Mouse (Mus musculus) heart, adult 8-10 months (tissue): ENCODE measurements around the gene Zeb2. TPM values are rescaled to one million over a fixed set of nuclear protein-coding genes. Genes with fewer than 3 reads are reported as not detected.

Source experiments
- DNase-seq: peaks from one replicate; pipeline ENCODE4 v3.0.0; 2022; ENCODE audit warnings: low spot score
- total RNA-seq, 4 experiments: library from RNA; stranded (reverse); gene quantifications; 2 replicates each; pipeline ENCODE4 v1.2.4; 2022

Zeb2 gene
- total RNA-seq: 10 to 100 TPM; 41.1 to 54.9 (median 50.8) TPM

DNA sequence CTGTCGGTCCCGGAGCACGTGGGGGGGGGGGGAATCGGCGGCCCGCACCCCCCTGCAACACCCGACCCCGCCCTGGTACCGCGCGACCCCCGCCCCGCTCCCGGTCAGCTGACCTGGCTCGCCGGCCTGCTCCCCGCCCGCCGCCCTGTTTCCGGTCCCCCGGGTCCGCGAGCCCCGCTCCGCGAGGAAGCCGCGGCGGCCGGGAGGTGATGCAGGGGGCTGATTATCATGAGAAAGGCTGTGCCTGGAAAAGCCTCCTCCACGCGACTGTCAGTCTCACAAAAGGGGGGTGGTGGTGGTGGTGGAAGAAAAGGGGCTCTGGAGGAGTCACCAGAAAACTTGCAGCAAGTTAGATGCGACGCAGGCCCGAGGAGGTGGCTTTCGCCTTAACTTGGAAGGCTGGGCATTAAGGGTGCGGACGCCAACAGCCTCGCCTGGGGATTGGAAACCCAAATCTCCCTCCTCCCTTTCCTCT lies at the start of gene Zeb2:
TSS of gene Zeb2 (minus strand) at position 309 of the 475 bp plus-strand sequence.
- DNase-seq: no peak

DNA sequence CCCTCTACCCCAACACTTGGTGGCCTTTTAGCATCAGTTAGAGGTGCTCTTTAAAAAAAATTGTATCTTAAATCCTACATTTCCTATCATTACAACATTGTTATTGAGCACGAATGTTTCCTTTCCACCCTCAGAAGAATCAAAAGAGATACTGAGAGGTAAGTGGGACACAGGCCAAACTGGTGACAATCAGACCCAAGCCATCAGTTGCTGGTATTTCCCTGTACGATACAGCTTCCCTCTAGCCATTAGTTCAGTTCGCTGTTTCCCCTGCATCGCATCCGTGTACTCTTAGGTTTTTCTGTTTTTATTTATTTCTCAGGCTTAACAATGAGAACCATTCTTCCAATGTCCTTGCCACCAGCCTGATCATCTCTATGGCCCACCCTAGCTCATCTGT lies 41.6 kb upstream of the Zeb2 start:
- no peak for DNase-seq

GRCm38 (mm10) chr2:45158351-45158782 lies 41.2 kb upstream of the Zeb2 start:
- no peak for DNase-seq

DNA sequence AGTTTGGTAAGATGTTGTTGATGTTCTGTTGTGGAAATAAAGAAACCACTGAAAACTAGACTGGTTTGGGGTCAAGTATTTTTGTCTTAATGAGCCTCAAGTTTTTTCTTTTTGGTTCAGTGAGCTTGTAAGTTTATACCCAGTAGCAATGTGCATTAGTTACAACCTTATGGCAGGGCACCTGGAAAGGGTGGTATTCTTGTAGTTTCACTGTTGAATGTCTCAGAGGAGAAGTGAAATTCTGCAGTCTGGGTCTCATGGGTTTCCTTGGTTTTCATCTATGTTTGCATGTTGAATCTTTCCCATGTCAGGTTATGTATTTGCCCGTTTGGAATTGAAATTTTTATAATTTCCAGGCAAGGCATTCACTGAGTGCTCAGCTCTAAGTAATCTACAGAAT lies 36.1 kb upstream of the Zeb2 start:
- DNase-seq: no peak

DNA sequence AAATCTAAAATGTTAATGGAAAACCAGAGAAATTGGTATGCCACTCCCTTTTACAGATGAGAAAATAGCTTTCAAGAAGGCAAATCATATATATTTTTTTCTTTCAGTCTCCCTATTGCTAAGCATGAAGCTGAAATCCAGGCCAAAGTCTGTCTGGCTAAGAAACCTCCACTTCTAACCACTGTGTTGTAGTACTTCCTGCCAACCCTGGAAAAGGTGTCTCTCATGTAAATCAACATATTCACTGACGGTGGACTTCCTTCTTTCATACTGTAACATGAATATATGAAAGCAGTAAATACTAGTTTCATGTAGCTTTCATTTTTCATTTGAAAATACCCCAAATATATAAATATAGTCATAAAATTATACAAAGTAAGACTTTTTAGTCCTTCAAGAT lies 26.0 kb upstream of the Zeb2 start:
- no peak for DNase-seq

- DNase-seq: no peak
These were observed 21.7 kb upstream of the Zeb2 start for GRCm38 (mm10) chr2:45138906-45139305.

DNA sequence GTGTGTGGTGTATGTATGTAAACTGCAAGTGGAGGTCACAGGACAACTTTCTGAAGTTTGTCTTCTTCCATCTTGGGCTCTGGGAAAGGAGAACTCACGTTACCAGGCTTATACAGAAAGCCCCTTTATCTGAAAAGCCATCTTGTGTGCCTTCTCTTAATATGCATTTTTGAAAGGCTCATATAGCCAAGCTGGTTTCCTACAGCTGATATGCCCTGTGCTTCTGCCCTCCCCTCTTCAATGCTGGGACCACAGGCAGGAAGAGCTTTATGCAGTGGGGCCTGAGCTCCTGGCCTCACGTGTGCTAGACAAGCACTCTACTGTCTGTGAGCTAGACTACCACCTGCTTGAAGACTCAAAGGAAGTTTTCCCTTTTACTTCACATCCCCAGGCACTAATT lies 19.6 kb upstream of the Zeb2 start:
- DNase-seq: no peak

DNA sequence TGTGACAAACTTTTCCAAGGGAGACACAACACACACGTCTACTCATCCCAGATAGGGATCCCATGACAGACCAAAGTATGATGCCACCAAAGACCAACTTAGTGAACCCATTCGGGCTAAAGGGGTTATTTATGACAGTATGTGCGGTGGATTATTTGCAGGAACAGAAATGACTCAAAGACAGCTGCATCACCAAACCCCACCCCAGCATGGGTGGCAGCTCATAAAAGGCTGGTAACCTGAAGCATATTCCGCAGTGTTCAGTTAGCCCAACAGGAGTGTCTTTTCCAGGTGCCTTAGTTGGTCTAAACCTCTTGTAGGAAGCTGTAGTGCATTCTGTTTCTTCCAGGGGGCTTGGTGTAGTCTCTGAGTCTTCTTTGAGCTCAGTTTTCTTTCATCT lies 16.0 kb upstream of the Zeb2 start:
- DNase-seq: no peak

DNA sequence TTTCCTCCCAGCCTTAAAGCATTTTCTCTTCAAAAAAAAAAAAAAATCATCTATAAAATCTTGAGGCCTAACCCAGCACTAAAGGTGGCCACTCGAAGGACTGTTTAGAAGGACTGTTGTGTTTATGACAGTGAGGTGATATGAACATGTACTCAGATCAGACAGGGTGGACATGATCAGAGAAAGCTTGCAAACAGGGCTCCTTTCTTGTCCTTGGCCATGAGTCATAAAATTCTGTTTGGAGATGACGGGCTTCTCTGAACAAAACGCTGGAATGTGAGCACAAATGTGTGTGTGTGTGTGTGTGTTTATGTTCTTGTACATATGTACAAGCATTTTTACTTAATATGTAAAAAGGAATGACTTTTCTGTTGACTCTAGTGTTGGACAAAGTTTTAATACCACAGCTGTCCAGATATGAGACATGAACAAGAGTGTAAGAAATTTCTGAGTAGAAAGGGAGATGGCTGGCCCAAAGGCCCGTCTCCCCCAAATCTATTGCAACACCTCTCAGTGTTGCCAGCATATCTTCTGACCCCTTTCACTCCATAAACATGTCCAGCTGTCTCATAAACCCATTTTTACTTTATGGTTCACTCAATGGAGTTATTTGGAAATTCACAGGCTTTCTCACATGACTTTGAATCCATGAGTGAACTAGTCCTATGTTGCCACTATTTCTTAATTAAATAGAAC lies 13.4 kb upstream of the Zeb2 start:
- no peak for DNase-seq

GRCm38 (mm10) chr2:45129556-45129955 lies 12.4 kb upstream of the Zeb2 start:
- no peak for DNase-seq

GRCm38 (mm10) chr2:45128696-45129095 lies 11.5 kb upstream of the Zeb2 start:
- no peak for DNase-seq

DNA sequence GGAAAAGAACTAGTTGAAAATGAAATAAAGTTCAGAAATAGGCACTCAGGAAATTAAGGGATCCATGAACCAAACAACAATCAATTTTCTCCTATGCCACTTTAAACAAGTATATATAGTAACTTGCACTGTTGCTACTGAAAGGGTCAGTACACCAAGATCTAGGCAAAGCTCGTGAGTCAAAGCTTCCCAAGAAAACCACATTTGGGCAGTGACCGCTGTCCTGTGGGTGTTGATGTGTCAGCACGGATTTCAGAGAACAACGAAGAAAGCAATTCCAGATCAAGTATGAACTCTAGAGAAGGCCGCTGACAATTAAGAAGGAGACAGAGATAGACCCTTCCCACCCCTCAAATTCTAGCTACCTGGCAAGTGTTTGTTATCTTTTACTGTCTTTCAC lies 9.2 kb upstream of the Zeb2 start:
- DNase-seq: peak; percentile 6

DNA sequence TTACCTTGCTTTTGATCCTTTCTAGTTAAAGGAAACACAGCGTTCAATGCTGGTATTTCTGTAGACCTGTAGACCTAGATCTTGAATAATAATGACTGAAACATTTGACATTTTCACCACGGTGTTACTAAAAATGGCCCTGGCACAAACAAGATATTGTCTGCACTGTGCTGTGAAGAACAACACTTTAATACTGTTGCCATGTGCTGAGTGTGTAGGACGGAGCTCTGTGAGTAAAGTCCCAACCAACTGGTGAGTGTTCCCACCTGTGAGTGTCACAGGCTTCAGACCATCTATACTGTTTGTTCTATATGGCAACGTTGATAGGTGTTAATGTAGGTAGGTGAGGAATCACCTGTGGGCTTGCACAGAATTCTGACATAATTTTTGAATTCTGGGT lies 8.0 kb upstream of the Zeb2 start:
- DNase-seq: no peak

- DNase-seq: no peak
These were observed 6.3 kb upstream of the Zeb2 start for GRCm38 (mm10) chr2:45123490-45123889.

DNA sequence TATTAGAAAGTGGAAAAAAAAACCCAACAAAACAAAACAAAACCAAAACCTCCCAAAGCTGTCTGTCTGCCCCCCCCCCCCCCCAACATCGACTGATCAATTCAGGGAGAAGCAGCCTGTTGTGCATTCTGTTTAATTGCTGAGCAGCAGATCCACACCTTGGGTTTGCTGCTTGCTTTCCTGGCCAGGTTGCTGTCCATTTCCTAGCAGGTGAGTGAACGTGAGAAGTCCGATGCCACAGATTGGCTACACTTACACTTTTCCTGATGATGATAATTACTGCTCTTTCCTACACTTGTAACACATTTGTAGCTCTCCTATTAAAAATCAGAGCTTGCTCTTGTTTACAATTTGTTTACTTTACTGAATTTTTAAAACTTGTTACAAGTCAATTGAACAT lies 926 bp upstream of the Zeb2 start:
- DNase-seq: no peak

DNA sequence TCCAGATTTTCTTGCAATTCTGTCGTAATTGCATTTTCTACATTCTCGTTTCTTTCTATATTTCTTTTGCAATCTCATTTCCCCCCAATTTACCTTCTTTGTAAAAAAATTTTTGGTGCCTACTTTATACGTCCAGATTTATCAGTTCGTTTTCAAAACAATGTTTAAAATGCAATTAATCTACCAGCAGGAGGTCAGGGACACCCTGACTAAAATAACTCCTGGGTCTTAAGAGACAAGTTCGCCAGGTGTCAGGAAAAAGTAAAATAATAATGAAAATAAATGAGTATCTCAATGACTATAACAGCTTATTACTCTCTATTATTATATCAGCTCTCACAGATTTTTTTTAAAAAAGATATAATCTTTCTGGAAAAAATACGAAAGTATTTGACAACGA lies 397 bp upstream of the Zeb2 start:
- DNase-seq: no peak

DNA sequence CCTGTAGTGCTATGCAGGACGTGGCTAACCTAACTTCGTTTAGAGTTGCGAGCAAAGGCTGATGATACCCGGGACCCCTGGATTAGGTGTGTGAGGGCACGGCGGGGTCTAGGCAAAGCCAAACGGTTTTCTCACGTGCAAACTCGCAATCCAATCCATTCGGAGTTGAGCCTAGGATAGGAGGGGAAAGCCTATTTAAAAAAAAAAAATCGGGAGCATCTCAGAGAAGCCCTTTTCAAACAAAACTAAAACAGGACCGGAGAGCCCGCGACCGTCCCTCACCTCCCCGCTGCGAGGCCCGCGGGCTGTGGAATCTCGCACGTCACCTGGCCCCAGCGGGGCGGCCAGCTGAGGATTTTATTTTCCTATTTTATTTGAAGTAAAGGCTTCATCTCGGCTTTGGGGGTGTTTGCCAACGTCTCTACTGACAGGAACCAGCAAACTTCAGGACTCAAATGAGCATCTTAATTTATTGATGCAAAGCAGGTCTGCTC lies 617 bp downstream of the Zeb2 start:
- no peak for DNase-seq

DNA sequence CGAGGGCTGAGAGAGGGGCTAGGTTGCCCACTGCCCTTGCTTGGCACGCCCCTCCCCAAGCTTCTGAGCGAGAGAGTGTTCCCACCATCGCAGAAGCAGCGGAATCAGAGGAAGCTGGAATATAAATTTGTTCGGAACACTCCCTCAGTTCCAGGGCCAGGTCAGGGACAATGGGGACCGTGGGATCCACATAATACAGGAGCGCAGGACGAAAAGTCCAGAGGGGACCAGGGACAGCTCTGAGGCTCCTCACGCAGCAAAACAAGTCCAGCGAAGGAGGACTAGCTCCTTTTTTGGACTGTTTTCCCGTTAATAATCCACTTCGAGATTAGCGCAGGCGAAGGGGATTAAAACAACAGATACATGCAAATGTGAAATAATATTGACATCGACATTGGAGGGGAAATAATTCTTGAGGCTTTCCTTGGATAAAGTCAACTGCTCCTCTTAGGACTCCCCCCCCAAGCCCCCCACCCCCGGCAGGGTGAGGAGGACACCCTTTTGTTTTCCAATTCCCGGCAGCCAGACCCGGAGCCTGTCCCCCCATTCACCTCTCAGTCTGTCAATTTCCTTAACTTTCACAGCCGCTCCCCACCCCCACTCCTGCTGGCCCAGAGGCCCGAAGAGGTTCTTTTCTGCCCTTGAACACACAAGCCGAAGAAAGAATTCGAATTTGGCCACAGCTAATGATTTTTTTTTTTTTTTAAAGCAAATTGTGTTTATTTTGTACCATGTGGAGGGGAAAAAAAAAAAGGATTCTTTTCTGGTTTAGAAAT lies 1.3 kb downstream of the Zeb2 start:
- DNase-seq: no peak

DNA sequence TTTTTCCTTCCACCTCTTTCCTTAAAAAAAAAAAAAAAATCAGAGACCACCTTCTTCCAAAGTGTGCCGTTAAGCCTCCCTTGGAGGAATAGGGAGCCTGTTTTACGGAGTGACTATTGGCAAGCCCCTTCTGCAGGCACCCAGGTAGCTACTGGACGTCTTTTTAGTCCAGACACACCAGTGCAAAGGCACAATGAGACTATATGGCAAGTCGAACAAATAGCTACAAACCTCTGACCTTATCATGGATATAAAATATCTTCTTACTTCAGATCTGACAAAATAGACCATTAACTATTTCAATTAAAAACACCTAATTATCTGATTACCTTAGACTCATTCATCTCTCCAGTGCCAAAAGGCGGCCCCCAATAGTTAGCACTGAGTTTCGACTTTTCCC lies 2.0 kb downstream of the Zeb2 start:
- no peak for DNase-seq

DNA sequence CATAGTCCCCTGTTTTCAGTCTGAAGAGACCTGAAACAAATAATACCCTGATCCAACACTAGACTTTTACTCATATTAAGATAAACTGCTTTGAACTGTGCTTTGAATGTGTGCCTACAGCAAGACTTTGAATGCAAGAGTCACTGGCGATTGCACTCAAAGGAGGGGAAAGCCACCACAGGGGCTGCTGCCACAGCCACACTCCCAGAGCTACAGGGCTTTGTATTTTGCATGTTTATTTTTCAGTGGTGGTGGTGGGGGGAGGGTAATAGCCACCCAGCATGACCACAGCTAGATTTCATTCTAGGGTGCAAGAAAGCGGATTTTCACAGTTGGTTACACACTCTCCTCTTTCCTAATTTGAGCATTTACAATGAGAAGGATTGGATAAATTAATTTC lies 2.6 kb downstream of the Zeb2 start:
- DNase-seq: no peak

DNA sequence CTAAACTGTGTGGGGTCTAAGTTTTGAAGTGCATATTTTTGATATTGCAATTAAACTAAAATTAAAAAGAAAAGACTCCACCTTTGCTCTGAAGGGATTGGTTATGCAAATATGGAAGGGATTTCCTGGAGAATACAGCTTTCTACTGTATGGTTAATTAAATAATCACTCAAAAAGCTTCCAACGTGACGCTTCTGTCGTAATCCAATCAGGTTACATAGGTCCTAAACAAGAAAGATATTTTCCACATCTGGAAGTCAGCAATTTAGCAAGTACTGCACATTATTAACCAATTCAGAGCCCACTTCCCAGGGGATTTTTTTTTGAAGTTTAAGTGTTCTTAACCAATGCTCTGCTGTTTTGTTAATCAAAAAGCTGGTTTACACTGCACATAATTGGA lies 3.3 kb downstream of the Zeb2 start:
- no peak for DNase-seq

DNA sequence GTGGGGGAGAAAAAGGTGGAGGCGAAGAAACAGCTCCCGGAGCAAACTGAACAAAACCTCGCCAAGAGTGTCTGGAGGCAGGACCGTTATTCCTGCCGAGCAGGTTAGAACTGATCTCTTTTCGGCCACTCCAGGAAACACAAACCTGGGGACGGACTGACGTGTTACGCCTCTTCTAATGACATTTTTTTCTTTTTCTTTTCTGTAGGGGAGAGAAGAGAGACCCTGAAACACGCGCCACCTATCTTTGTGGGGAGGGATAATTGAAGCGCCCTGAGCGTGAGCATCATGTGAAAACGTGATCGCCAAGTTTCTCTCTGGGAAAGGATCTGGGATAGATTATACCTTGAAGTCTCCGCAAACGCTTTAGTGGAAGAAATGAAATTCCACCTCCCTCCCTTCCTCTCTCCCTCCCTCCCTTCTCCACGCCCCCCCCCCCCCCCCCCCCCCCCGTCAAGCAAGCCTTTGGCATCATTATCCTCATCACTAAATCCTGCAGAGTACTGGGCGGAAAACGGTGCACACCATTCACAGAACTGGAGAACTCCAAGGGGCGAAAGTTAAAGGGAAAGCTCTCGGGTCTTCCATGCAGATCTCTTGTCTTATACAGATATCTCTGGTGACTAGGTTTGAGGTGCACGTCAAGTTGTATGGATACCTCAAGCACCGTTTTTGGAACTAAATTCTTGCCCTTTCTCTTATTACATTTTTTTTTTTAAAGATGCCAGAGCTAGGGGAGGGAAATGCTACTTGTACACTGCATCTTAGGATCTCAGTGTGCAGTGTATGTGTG lies 4.1 kb downstream of the Zeb2 start:
- DNase-seq: no peak
